Comparison of ENCODE assay signal across 18 mouse cellular contexts in the genomic region with DNA sequence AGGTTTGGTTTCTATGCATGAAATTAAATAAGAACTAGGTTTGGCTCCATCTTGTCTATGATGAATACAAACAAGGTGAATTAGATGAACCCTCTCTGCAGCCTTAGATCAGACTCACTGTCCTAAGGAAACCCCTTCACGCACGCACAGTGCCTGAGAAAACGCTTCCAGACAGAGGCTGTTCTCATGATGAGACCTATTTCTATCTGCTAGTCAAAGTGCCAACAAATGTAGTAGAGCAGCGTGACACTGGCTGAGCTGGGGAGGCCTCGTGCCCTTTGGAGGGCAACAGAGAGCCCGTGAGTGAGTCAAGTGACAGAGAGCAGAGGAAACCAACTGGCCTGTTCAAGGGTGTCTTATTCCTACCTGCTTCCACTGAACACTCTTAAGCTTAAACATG.
"Had no signal": no experiment of that assay in that cellular context is flagged by ENCODE, and none has a peak within 500 bp of the region (broad histone marks: within the 10 kb centered on the region; RNA-seq: fewer than 3 reads in every experiment).

No protein-coding gene starts in this region.

- ATAC-seq: midbrain, embryonic 16.5 days had no signal

- H3K27me3 ChIP-seq: midbrain, embryonic 12.5 days; neural tube, embryonic 13.5 days; neural tube, embryonic 15.5 days had no signal

- H3K27ac ChIP-seq: midbrain, embryonic 10.5 days; midbrain, embryonic 12.5 days; neural tube, embryonic 13.5 days; neural tube, embryonic 15.5 days had no signal

- H3K9ac ChIP-seq: lung, embryonic 14.5 days; midbrain, embryonic 12.5 days; neural tube, embryonic 13.5 days; neural tube, embryonic 15.5 days had no signal

- DNase-seq: lung, embryonic 14.5 days; lung, postnatal 10 days; lung, postnatal 4 days; midbrain, embryonic 14.5 days; retina, postnatal 1 day; right cerebral cortex, adult 18-20 months; right cerebral cortex, postnatal 25 days; right cerebral cortex, postnatal 4 days; spleen, adult 18-20 months; thymus, adult 18-20 months; thymus, postnatal 14 days; thymus, postnatal 36 days had no signal

- H3K4me3 ChIP-seq: midbrain, embryonic 10.5 days; midbrain, embryonic 12.5 days; myocyte; neural tube, embryonic 13.5 days; neural tube, embryonic 15.5 days had no signal

- H3K9me3 ChIP-seq: midbrain, embryonic 10.5 days; midbrain, embryonic 12.5 days; neural tube, embryonic 13.5 days; neural tube, embryonic 15.5 days had no signal

- H3K4me1 ChIP-seq: midbrain, embryonic 10.5 days; midbrain, embryonic 12.5 days had no signal

- H3K4me2 ChIP-seq: lung, embryonic 14.5 days; midbrain, embryonic 12.5 days; neural tube, embryonic 13.5 days; neural tube, embryonic 15.5 days had no signal

- H3K36me3 ChIP-seq: midbrain, embryonic 10.5 days; midbrain, embryonic 12.5 days; neural tube, embryonic 13.5 days; neural tube, embryonic 15.5 days had no signal
